8 mouse cellular contexts compared by ENCODE assay signal in the genomic region with DNA sequence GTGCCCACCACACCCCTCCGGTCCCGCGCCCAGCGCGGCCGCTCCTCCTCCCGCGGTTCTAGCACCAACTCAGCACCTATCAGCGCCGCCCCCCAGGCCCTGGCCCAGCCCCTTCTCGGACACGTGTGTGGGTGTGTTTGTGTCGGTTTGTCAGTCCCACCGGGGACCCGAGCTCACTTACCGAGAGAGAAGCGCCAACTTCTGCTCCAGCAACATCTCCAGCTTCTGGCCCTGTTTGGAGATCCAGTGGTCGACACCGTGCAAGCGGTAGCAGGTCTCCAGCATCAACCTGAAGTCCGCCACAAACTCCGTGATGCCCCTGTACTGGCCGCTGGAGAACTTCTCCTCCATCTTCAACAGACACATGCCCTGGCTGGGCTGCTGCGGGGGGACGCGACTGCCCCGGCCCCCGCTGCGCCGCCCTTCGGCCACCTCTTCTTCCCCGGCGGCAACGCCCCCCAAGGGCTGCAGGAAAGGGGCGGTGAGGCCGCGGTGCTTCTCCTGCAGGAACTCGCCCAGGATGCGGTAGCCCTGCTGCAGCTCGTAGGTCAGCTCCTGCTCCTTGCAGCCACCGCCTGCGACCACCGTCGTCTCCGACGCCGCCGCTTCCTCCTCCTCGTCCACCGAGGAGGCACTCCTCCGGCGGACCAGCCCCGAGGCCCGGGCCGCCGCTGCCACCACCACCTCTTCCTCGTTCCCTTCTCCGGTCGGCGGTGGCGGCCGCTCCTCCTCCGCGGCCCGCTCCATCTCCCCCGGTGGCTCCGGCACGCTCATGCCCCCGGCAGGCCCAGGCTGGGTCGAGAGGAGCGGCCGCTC. TPM values are rescaled to one million over a fixed set of nuclear protein-coding genes. Genes with fewer than 3 reads are reported as not detected.
DNase-seq lines count a peak whose midpoint lies in the region; ATAC-seq lines count a peak whose summit lies in the region.

No protein-coding gene starts in this region.

- peak overlapping the region; percentile 86 for H3K4me2 ChIP-seq in intestine, embryonic 15.5 days (replicated peaks)
- peak overlapping the region; percentile 84 for H3K4me2 ChIP-seq in limb, embryonic 13.5 days (replicated peaks)
- peak overlapping the region; percentile 96 for H3K4me2 ChIP-seq in midbrain, embryonic 14.5 days (ENCODE audit: low read length)

- ATAC-seq in intestine, embryonic 15.5 days = peak; percentile 73
- peak; percentile 75 for ATAC-seq in limb, embryonic 13.5 days (ENCODE audit: low FRiP score, low read depth)
- peak; percentile 35 for ATAC-seq in midbrain, embryonic 14.5 days (ENCODE audit: low FRiP score, low TSS enrichment)

- H3K27ac ChIP-seq in intestine, embryonic 15.5 days = peak overlapping the region; percentile 91
- H3K27ac ChIP-seq in limb, embryonic 13.5 days = peak overlapping the region; percentile 93
- H3K27ac ChIP-seq in midbrain, embryonic 14.5 days (replicated peaks; ENCODE audit: low read depth, low read length) = peak overlapping the region; percentile 99

- peak; percentile 87 for DNase-seq in 3134 (ENCODE audit: extremely low read depth, insufficient read length, low spot score)
- DNase-seq in adrenal gland, adult 2 months = peak; percentile 87
- DNase-seq in embryo, embryonic 11 days = peak; percentile 82
- peak; percentile 35 to 50 for DNase-seq in gastrocnemius, postnatal 36 days
- peak; percentile 59 for DNase-seq in midbrain, embryonic 14.5 days
- peak; percentile 64 to 71 for DNase-seq in spleen, adult 18-20 months

- H3K4me1 ChIP-seq in intestine, embryonic 15.5 days (replicated peaks) = 0 out of 2 replicates have a peak, but pooled peaks cover 3% of the 10 kb centered on the region
- H3K4me1 ChIP-seq in limb, embryonic 13.5 days = peaks cover 14% of the 10 kb centered on the region
- peaks cover 33% of the 10 kb centered on the region for H3K4me1 ChIP-seq in midbrain, embryonic 14.5 days (ENCODE audit: control insufficient read depth, insufficient read depth, low read length)

- no peaks in the 10 kb centered on the region for H3K9me3 ChIP-seq in intestine, embryonic 15.5 days
- H3K9me3 ChIP-seq in limb, embryonic 13.5 days = no peaks in the 10 kb centered on the region
- no peaks in the 10 kb centered on the region for H3K9me3 ChIP-seq in midbrain, embryonic 14.5 days (ENCODE audit: control insufficient read depth, low read length)

- peaks cover 7% of the 10 kb centered on the region; the same call in 1 of the 2 replicates for H3K36me3 ChIP-seq in intestine, embryonic 15.5 days
- H3K36me3 ChIP-seq in limb, embryonic 13.5 days = peaks cover 17% of the 10 kb centered on the region
- H3K36me3 ChIP-seq in midbrain, embryonic 14.5 days (ENCODE audit: control insufficient read depth, insufficient read depth, low read length) = peaks cover 16% of the 10 kb centered on the region

- H3K9ac ChIP-seq in intestine, embryonic 15.5 days = peak overlapping the region; percentile 85
- peak overlapping the region; percentile 90 for H3K9ac ChIP-seq in limb, embryonic 13.5 days
- peak overlapping the region; percentile 83 for H3K9ac ChIP-seq in midbrain, embryonic 14.5 days (replicated peaks; ENCODE audit: low read length)

- H3K27me3 ChIP-seq in intestine, embryonic 15.5 days (replicated peaks) = no peaks in the 10 kb centered on the region
- no peaks in the 10 kb centered on the region for H3K27me3 ChIP-seq in limb, embryonic 13.5 days
- no peaks in the 10 kb centered on the region for H3K27me3 ChIP-seq in midbrain, embryonic 14.5 days (ENCODE audit: control insufficient read depth, insufficient read depth, low read length)

- intact Hi-C loops in gastrocnemius, postnatal 36 days (cut with DNase I) = no loop called here

- peak overlapping the region; percentile 91 for H3K4me3 ChIP-seq in intestine, embryonic 15.5 days (replicated peaks)
- peak overlapping the region; percentile 94 for H3K4me3 ChIP-seq in limb, embryonic 13.5 days
- peak overlapping the region; percentile 92 for H3K4me3 ChIP-seq in midbrain, embryonic 14.5 days (replicated peaks; ENCODE audit: low read depth, low read length)

- under 1% methylated on average over 63 of the region's 72 CpGs for WGBS in intestine, embryonic 15.5 days
- WGBS in limb, embryonic 13.5 days = 0% methylated on average over 69 of the region's 72 CpGs
- WGBS in midbrain, embryonic 14.5 days = under 1% methylated on average over 72 of the region's 72 CpGs

RNA-seq across cellular contexts. Expression of a gene that starts 0.5 kb away (rescaled TPM):
- total RNA-seq in adrenal gland, adult 2 months (2021) = 10 to 100 TPM; 13.5 to 20.1 TPM
- 1.2 and 1.3 TPM in 2 replicates for polyA plus RNA-seq in adrenal gland, adult 2 months (2012; rRNA removed)
- total RNA-seq in gastrocnemius, postnatal 36 days (2021) = 10 to 100 TPM in 1 of 2 experiments, 1 to 10 TPM in 1; 9.6 to 11.0 TPM
- 4.0 and 4.3 TPM in 2 replicates for polyA plus RNA-seq in intestine, embryonic 15.5 days (2015; fragmentation: Nextera tagmentation; extraction: Ambion mirVana)
- polyA plus RNA-seq in limb, embryonic 13.5 days (2015; fragmentation: Nextera tagmentation; extraction: Ambion mirVana) = 5.7 and 6.3 TPM in 2 replicates
- 12.2 and 13.6 TPM in 2 replicates for polyA plus RNA-seq in midbrain, embryonic 14.5 days (2014; fragmentation: Nextera tagmentation; extraction: Ambion mirVana)

RNA-seq across cellular contexts. Expression of a gene that starts 7.5 kb away (rescaled TPM):
- 10 to 100 TPM; 13.6 to 16.6 TPM for total RNA-seq in adrenal gland, adult 2 months (2021)
- polyA plus RNA-seq in adrenal gland, adult 2 months (2012; rRNA removed) = 0.32 and 0.76 TPM in 2 replicates
- 1 to 10 TPM; 7.4 to 9.3 TPM for total RNA-seq in gastrocnemius, postnatal 36 days (2021)
- 12.1 and 12.9 TPM in 2 replicates for polyA plus RNA-seq in intestine, embryonic 15.5 days (2015; fragmentation: Nextera tagmentation; extraction: Ambion mirVana)
- polyA plus RNA-seq in limb, embryonic 13.5 days (2015; fragmentation: Nextera tagmentation; extraction: Ambion mirVana) = 21.6 and 23.4 TPM in 2 replicates
- polyA plus RNA-seq in midbrain, embryonic 14.5 days (2014; fragmentation: Nextera tagmentation; extraction: Ambion mirVana) = 42.1 and 66.7 TPM in 2 replicates

Comparison
In these comparisons a context has a peak if more than half of its experiments do, and no peak if none do; other contexts are left out.
1. Peak in every context shown above with its lines: DNase-seq, ATAC-seq, H3K4me3 ChIP-seq and H3K27ac ChIP-seq.